Mouse (Mus musculus): ENCODE results near the gene Olfr251.

GRCm38 (mm10) chr9:38427026-38427425 is 50.1 kb downstream of the Olfr251 start:
- TF ChIP-seq EP300 (IDR thresholded peaks at IDR 0.05; ENCODE audit: low read length) = no peak
- no peak for TF ChIP-seq CTCF (conservative IDR thresholded peaks at IDR 0.05 in 1 of 2, IDR thresholded peaks at IDR 0.05 in 1 of 2; ENCODE audit: low read depth in 2 of 2, low read length in 2 of 2)
- TF ChIP-seq POLR2A (IDR thresholded peaks at IDR 0.05; ENCODE audit: low read depth, low read length) = no peak
- TF ChIP-seq ZMIZ1 (IDR thresholded peaks at IDR 0.05; ENCODE audit: low read depth, low read length) = no peak
- TF ChIP-seq HCFC1 (IDR thresholded peaks at IDR 0.05; ENCODE audit: low read depth, low read length) = no peak
